Mouse (Mus musculus) neural tube, embryonic 12.5 days (tissue): ENCODE measurements around the gene Pik3r6. TPM values are rescaled to one million over a fixed set of nuclear protein-coding genes. Genes with fewer than 3 reads are reported as not detected.

ENCODE experiments used
- ATAC-seq: fragments of 200-750 bp; cut with Nextera tagmentation; 2 replicates; pipeline ENCODE4 v1.8.0; 2017; ENCODE audit warnings: low read depth, mild to moderate bottlenecking, moderate TSS enrichment, moderate library complexity; ENCODE audit not compliant: low FRiP score
- H3K27ac ChIP-seq: fragments of 300-500 bp; sonication (generic); 2 replicates; pipeline ENCODE4 v1.5.1; 2016
- H3K27me3 ChIP-seq: fragments of 300-500 bp; sonication (generic); replicated peaks from 2 replicates; pipeline ENCODE4 v1.6.1; 2016; ENCODE audit warnings: mild to moderate bottlenecking
- H3K36me3 ChIP-seq: fragments of 300-500 bp; sonication (generic); 2 replicates; pipeline ENCODE4 v1.6.1; 2016; ENCODE audit warnings: mild to moderate bottlenecking
- H3K4me1 ChIP-seq: fragments of 300-500 bp; sonication (generic); 2 replicates; pipeline ENCODE4 v1.6.1; 2016
- H3K4me2 ChIP-seq: fragments of 300-500 bp; sonication (generic); replicated peaks from 2 replicates; pipeline ENCODE4 v1.6.1; 2016; ENCODE audit warnings: mild to moderate bottlenecking
- H3K4me3 ChIP-seq: fragments of 300-500 bp; sonication (generic); 2 replicates; pipeline ENCODE4 v1.5.1; 2016
- H3K9ac ChIP-seq: fragments of 300-500 bp; sonication (generic); 2 replicates; pipeline ENCODE4 v1.6.1; 2016; ENCODE audit warnings: mild to moderate bottlenecking
- H3K9me3 ChIP-seq: fragments of 300-500 bp; sonication (generic); 2 replicates; pipeline ENCODE4 v1.6.1; 2016; ENCODE audit warnings: mild to moderate bottlenecking
- WGBS: fragments of 180-500 bp; shearing (Covaris S2); methylation state at CpG from one replicate; pipeline ENCODE4 v1.1.7; 2016; 5-methylcytosine and 5-hydroxymethylcytosine counted together
- polyA plus RNA-seq: library from polyadenylated mRNA; unstranded; fragments of >200 nt; fragmentation: Nextera tagmentation; extraction: Ambion mirVana; gene quantifications from 2 replicates; pipeline ENCODE4 v1.2.1, GENCODE M21; 2016

The Pik3r6 gene
- polyA plus RNA-seq, 1 experiment from 2014 or later = 2.5 TPM

DNA sequence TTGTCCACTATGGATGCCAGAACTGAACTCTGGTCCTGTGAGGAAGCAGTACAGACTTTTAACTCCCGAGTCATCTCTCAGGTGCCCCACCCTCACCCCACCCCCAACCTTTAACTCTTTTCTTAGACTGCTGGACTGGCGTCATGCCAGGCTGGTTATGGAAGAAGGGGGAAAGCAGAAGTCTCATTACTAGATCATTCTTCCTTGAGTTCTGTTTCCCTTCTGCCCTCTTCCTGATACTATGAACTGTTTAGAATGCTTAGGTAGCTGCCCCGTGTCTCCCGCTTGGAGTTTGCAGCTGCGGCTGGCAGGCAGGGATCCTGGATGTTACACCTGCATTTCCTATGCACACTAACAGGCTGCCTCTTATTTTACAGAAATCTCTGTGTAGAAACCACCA is 17.0 kb downstream of the Pik3r6 start:
- WGBS = 94% methylated on average over 5 of the region's 5 CpGs
- Histone ChIP-seq H3K4me2 (no peak overlapping the region), H3K9me3 (no peaks in the 10 kb centered on the region)

DNA sequence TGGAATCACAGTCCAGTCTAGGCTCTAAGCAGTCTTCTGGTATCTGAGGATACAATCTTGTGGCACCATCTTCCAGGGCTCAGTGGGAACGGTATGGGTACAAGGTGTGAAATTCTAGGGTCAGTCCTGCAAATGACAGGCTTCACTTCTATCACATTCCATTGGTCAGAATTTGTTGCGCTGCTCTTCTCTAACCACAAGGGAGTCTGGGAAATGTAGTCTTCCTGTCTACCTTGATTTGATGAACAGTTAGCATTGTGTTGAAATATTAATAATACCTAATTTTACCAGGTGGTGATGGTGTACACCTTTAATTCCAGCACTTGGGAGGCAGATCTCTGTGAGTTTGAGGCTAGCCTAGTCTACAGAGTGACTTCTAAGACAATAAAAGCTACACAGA is 17.6 kb downstream of the Pik3r6 start:
- WGBS = 90% methylated on average over 2 of the region's 2 CpGs
- Histone ChIP-seq H3K4me3 (no peak overlapping the region), H3K9ac (no peak overlapping the region), H3K9me3 (no peaks in the 10 kb centered on the region), H3K27me3 (no peaks in the 10 kb centered on the region), H3K4me2 (no peak overlapping the region), H3K36me3 (no peaks in the 10 kb centered on the region), H3K4me1 (no peaks in the 10 kb centered on the region), H3K27ac (no peak overlapping the region)
- no peak for ATAC-seq

More for the DNA sequence above, 17.0 kb downstream of the Pik3r6 start:
- no peaks in the 10 kb centered on the region for H3K36me3 ChIP-seq
- H3K4me1 ChIP-seq = no peaks in the 10 kb centered on the region
- H3K27ac ChIP-seq = no peak overlapping the region
- no peak overlapping the region for H3K9ac ChIP-seq
- ATAC-seq = no peak
- H3K27me3 ChIP-seq = no peaks in the 10 kb centered on the region
- H3K4me3 ChIP-seq = no peak overlapping the region

DNA sequence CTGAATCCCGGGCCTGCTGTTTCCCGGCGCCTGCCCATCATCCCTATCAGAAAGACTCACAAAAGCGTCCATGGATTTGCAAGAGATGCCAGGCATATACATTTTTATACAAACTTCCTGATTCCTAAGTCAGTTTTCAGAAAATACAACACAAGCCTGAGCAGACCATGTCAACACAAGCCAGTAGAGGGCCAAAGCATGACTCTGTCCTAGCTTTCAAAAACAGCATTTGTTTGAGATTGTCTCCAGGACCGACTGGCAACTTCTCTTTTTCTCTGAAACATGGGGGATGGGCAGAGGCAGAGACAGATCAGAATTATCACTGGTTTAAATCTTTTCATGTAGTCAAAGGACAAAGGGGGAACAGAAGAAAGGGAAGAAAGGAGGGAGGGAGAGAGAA is 18.5 kb downstream of the Pik3r6 start:
- H3K9ac ChIP-seq = no peak overlapping the region
- 86% methylated on average over 5 of the region's 5 CpGs for WGBS
- H3K9me3 ChIP-seq = no peaks in the 10 kb centered on the region
- no peaks in the 10 kb centered on the region for H3K27me3 ChIP-seq
- no peak overlapping the region for H3K4me3 ChIP-seq
- no peak for ATAC-seq
- no peak overlapping the region for H3K27ac ChIP-seq
- no peak overlapping the region for H3K4me2 ChIP-seq
- H3K4me1 ChIP-seq = no peaks in the 10 kb centered on the region
- no peaks in the 10 kb centered on the region for H3K36me3 ChIP-seq

DNA sequence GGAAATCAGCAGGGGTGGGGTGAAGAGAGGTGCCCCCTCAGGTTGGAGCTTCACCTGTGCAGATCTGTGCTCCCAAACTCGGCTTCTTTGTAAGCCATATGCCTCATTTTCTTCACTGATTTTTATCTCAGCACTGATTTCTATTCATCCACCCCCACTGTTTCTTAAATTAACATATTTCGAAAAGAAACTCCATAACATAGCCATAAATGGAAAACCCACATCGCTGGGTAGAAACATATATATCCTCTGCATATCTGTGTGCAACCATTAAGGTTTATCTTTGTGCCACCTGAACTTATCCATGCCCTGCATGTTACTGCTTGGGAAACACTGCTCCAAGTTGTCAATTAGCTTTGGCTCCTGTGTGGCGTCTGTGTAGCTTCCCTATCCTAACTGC is 23.6 kb downstream of the Pik3r6 start:
- Histone ChIP-seq H3K4me1 (no peaks in the 10 kb centered on the region), H3K4me2 (no peak overlapping the region), H3K27me3 (0 out of 2 replicates have a peak, but pooled peaks cover 2% of the 10 kb centered on the region), H3K9ac (no peak overlapping the region), H3K36me3 (no peaks in the 10 kb centered on the region), H3K9me3 (no peaks in the 10 kb centered on the region), H3K4me3 (no peak overlapping the region), H3K27ac (no peak overlapping the region)
- WGBS = 75% methylated on average over 4 of the region's 4 CpGs
- no peak for ATAC-seq

DNA sequence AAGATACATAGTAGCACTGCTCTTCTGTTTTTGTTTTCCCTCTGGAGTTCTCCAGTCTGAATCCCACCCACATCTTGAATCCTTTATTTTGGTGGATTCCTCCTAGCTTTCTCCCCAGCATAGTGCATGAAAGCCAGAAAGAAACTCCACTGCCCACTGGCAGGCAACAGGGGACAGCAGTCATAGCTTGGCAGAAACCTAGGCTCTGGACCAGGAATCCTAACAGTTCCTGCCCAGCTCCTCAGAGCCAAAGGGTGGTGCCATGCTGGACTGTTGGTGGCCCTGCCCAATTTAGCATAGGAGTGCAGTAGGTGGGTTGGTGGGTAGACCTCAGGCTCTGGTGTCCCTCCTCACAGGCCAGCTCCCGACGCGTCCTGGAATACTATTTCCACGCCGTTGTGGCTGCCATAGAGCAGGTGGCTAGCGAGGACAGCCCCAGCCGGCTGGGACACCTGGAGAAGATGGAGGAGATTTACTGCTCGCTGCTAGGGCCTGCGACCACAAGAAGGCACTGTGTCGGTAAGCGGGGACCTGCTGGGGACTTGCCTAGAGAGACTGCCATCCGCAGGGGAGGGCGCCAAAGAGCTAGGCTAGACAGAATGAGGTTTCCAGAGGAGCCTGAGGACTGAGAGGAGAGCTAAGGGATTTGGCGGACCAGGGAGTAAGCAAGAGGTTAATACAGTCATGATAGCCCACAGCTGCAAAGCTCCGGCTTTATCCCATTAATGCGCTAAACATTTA is 28.4 kb downstream of the Pik3r6 start:
- 0 out of 2 replicates have a peak, but pooled peaks cover 2% of the 10 kb centered on the region for H3K27me3 ChIP-seq
- H3K9ac ChIP-seq = peak overlapping the region; percentile 2; the same call in 1 of the 2 replicates
- no peak for ATAC-seq
- 28% methylated on average over 16 of the region's 16 CpGs for WGBS
- H3K9me3 ChIP-seq = no peaks in the 10 kb centered on the region
- no peak overlapping the region for H3K4me2 ChIP-seq
- H3K4me3 ChIP-seq = no peak overlapping the region
- no peak overlapping the region for H3K27ac ChIP-seq
- no peaks in the 10 kb centered on the region for H3K36me3 ChIP-seq
- no peaks in the 10 kb centered on the region for H3K4me1 ChIP-seq

DNA sequence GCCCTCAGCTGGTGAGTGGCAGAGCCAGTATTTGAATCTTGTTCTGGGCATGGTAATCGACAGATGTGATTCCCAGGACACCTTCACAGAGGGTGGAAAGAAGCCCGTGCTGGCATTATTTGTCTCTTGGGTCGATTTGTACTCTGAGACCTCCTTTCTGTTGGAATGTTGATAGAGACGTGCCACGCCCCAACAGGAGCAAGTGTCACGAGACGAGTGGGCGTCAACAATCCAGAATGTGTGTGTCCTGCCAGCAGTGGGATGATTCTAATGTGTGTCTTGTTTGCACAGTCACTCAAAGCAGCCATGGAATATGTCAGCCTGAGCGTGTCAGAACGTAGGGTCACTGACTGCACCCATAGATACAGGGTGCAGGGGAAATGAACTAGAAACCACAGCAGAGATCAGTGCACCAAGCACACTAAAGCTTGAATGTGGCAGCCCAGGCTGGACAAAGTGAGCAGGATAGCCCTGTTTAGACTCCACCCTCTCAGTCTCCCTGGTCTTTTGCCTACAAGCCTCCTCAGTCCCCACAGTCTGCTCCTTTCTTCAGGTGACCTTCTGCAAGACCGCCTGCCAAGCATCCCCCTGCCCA is 29.2 kb downstream of the Pik3r6 start:
- no peaks in the 10 kb centered on the region for H3K9me3 ChIP-seq
- no peak overlapping the region for H3K4me3 ChIP-seq
- no peak overlapping the region for H3K9ac ChIP-seq
- H3K36me3 ChIP-seq = no peaks in the 10 kb centered on the region
- 81% methylated on average over 11 of the region's 11 CpGs for WGBS
- H3K4me2 ChIP-seq = no peak overlapping the region
- ATAC-seq = no peak
- 0 out of 2 replicates have a peak, but pooled peaks cover 2% of the 10 kb centered on the region for H3K27me3 ChIP-seq
- H3K27ac ChIP-seq = no peak overlapping the region
- H3K4me1 ChIP-seq = no peaks in the 10 kb centered on the region

DNA sequence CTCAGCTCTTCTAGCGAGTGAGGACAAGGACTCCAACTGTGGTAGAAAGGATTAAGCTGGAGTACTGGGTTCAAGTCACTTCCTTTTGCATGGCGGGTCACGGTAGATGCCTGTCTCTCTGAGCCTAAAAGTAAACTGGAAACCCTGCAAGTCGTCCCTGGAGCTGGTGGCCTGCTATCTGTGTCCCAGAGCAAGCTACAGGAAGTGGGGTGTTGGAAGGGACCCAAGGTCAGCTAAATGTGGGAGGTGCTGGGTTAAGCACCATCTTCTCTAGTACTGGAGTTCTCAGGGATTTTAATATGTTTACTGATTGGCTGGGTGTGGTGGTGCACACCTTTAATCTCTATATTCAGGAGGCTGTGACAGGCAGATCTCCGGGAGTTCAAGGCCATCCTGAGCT is 30.0 kb downstream of the Pik3r6 start:
- H3K9me3 ChIP-seq = no peaks in the 10 kb centered on the region
- no peak overlapping the region for H3K4me2 ChIP-seq
- H3K27ac ChIP-seq = no peak overlapping the region
- H3K36me3 ChIP-seq = no peaks in the 10 kb centered on the region
- 0 out of 2 replicates have a peak, but pooled peaks cover 2% of the 10 kb centered on the region for H3K27me3 ChIP-seq
- ATAC-seq = no peak
- H3K4me3 ChIP-seq = no peak overlapping the region
- H3K9ac ChIP-seq = no peak overlapping the region
- WGBS = 82% methylated on average over 5 of the region's 5 CpGs
- H3K4me1 ChIP-seq = no peaks in the 10 kb centered on the region

DNA sequence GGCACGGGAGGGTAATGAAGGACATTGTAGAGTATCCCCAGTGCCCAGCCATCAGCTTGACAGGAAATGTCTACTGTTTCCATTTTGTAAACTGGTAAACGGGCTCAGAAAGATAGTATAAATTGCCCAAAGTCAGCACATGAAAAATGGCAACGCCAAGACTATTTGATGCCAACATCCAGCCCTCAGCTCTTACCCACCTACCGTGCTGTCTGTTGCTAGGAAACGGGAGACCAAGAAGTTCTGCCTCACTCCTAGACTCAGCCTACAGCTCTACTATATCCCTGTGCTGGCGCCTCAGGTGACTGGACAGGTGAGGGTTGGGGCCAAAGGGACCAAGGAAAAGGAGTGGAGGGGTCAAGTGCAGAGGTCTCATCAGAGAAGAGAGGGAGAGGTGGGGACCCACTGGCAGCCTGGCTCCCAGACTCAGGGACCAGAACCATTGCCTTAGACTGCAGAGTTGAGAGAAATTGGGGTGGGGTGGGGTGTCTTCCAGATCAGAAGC is 31.2 kb downstream of the Pik3r6 start:
- WGBS = 80% methylated on average over 6 of the region's 6 CpGs
- 0 out of 2 replicates have a peak, but pooled peaks cover 2% of the 10 kb centered on the region for H3K27me3 ChIP-seq
- no peak overlapping the region for H3K4me3 ChIP-seq
- no peak for ATAC-seq
- H3K9me3 ChIP-seq = no peaks in the 10 kb centered on the region
- no peak overlapping the region for H3K4me2 ChIP-seq
- no peaks in the 10 kb centered on the region for H3K36me3 ChIP-seq
- H3K4me1 ChIP-seq = no peaks in the 10 kb centered on the region
- no peak overlapping the region for H3K27ac ChIP-seq
- H3K9ac ChIP-seq = no peak overlapping the region

DNA sequence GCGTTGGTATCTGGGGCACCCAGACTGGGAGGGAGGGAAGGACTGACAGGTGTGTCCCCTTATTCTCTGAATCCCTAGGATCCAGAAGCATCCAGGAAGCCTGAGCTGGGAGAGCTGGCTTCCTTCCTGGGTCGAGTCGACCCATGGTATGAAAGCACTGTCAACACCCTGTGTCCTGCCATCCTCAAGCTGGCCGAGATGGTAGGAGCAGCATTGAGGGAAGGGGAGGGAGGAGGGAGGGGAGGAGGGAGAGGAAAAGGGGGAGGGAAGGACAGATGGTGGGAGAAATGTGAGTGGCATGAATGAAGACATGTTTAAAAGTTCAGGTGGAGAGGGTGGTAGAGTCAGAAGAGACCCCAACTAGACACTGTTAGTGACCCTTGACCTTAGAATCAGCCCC is 33.2 kb downstream of the Pik3r6 start:
- H3K4me3 ChIP-seq = no peak overlapping the region
- no peak for ATAC-seq
- H3K27me3 ChIP-seq = no peaks in the 10 kb centered on the region
- no peaks in the 10 kb centered on the region for H3K36me3 ChIP-seq
- no peaks in the 10 kb centered on the region for H3K9me3 ChIP-seq
- no peak overlapping the region for H3K9ac ChIP-seq
- H3K4me2 ChIP-seq = no peak overlapping the region
- 76% methylated on average over 4 of the region's 4 CpGs for WGBS
- H3K27ac ChIP-seq = no peak overlapping the region
- H3K4me1 ChIP-seq = no peaks in the 10 kb centered on the region

DNA sequence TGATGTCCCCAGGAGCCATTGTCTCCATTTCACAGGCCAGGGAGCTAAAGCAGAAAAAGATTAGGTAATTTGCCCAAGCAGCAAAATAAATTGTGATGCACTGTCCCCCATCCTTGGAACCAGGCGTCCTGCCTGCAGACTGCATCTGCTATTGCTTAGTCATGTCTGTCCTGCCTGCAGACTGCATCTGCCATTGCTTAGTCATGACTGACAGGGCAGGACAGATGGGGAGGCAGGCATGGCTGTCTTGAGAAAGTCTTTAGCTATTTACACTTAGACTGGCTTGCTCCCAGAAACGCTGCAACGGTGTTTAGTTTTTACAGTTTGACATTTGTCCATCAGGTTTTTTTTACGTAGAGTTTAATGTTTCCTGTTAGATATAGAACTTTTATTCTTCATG is 33.6 kb downstream of the Pik3r6 start:
- no peaks in the 10 kb centered on the region for H3K4me1 ChIP-seq
- H3K4me2 ChIP-seq = no peak overlapping the region
- H3K9me3 ChIP-seq = no peaks in the 10 kb centered on the region
- 64% methylated on average over 4 of the region's 4 CpGs for WGBS
- ATAC-seq = no peak
- H3K27ac ChIP-seq = no peak overlapping the region
- no peaks in the 10 kb centered on the region for H3K36me3 ChIP-seq
- no peaks in the 10 kb centered on the region for H3K27me3 ChIP-seq
- no peak overlapping the region for H3K9ac ChIP-seq
- no peak overlapping the region for H3K4me3 ChIP-seq

DNA sequence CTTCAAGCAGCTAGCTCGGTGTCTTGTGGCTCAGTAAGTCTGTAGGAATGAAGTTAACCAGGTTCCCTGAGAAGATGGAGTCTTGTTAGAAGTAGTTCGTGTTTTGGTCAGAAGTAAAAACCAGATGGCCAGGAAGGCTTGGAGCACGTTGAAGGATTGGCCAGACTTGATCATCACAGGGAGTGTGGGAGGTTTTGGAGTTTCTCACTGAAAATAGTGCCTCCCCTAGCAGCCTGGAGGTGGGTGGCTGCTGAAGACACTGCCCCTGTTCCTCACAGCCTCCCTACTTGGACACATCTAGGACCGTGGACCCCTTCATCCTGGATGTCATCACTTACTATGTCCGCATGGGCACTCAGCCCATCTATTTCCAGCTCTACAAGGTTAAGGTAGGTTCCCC is 36.8 kb downstream of the Pik3r6 start:
- 61% methylated on average over 5 of the region's 5 CpGs for WGBS
- no peaks in the 10 kb centered on the region for H3K27me3 ChIP-seq
- ATAC-seq = no peak

DNA sequence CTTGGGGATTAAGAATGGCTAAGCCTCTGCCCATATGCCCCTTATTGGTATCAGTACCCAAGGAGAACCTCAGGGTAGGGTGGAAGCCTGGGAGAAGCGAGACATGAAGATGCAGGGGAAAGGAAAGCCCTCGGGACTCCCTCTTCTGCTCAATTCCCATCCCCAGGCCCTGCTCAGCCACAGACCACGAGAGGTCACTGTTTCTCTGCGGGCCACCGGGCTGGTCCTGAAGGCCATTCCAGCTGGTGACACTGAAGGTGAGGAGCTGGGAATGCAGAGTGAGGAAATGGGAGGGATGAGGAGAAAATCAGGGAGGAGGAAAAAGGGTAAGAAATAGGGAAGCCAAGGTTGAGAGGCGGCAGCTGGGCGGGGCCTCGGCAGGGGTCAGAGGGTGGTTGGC is 41.7 kb downstream of the Pik3r6 start:
- Histone ChIP-seq H3K9ac (no peak overlapping the region), H3K4me3 (no peak overlapping the region), H3K36me3 (no peaks in the 10 kb centered on the region), H3K4me1 (no peaks in the 10 kb centered on the region), H3K9me3 (no peaks in the 10 kb centered on the region), H3K27ac (no peak overlapping the region), H3K4me2 (no peak overlapping the region), H3K27me3 (no peaks in the 10 kb centered on the region)
- no peak for ATAC-seq
- WGBS = 9% methylated on average over 8 of the region's 8 CpGs

More for the DNA sequence above, 36.8 kb downstream of the Pik3r6 start:
- H3K4me2 ChIP-seq = no peak overlapping the region
- no peaks in the 10 kb centered on the region for H3K9me3 ChIP-seq
- no peak overlapping the region for H3K4me3 ChIP-seq
- H3K36me3 ChIP-seq = no peaks in the 10 kb centered on the region
- H3K27ac ChIP-seq = no peak overlapping the region
- H3K9ac ChIP-seq = no peak overlapping the region
- no peaks in the 10 kb centered on the region for H3K4me1 ChIP-seq

DNA sequence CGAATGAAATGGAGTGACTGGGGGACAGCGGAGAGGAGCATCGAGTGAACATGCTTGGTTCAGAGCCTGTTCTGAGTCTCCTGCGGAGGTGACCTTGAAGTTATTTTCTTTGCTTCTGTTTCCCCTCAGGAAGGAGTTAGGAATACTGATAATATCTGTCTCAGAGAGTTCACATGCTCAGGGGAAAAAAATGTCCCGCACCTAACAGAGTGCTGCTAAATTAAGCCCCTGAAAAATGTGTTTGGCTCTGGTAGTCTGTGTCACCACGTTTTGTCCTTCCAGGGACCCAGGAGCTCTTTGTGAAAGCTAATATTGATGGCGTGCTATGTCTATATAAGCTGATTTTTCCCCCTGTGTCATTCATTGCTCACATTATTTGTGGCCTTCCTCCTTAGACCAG is 42.4 kb downstream of the Pik3r6 start:
- H3K9ac ChIP-seq = no peak overlapping the region
- no peaks in the 10 kb centered on the region for H3K4me1 ChIP-seq
- no peak for ATAC-seq
- no peak overlapping the region for H3K4me3 ChIP-seq
- 61% methylated on average over 7 of the region's 7 CpGs for WGBS
- no peaks in the 10 kb centered on the region for H3K27me3 ChIP-seq
- H3K36me3 ChIP-seq = no peaks in the 10 kb centered on the region
- no peaks in the 10 kb centered on the region for H3K9me3 ChIP-seq
- no peak overlapping the region for H3K27ac ChIP-seq
- no peak overlapping the region for H3K4me2 ChIP-seq
